Mouse (Mus musculus): ENCODE results near the gene Cpeb4.

The Cpeb4 gene

GRCm38 (mm10) chr11:31847469-31847805 lies 24.6 kb upstream of the Cpeb4 start:
- no peak for DNase-seq

- no peak for DNase-seq
These were observed 23.3 kb upstream of the Cpeb4 start for GRCm38 (mm10) chr11:31848725-31849124.

- no peak for DNase-seq
These were observed 21.7 kb upstream of the Cpeb4 start for GRCm38 (mm10) chr11:31850156-31850775.

- DNase-seq, result peak; percentile 67
These were observed 21.0 kb upstream of the Cpeb4 start for GRCm38 (mm10) chr11:31850995-31851394.

- peak; percentile 39 for DNase-seq
These were observed 20.1 kb upstream of the Cpeb4 start for GRCm38 (mm10) chr11:31851702-31852560.

GRCm38 (mm10) chr11:31854955-31855354 lies 17.1 kb upstream of the Cpeb4 start:
- no peak for DNase-seq

GRCm38 (mm10) chr11:31857479-31857878 lies 14.5 kb upstream of the Cpeb4 start:
- no peak for DNase-seq

- no peak for DNase-seq
These were observed 10.7 kb upstream of the Cpeb4 start for GRCm38 (mm10) chr11:31861149-31861890.

GRCm38 (mm10) chr11:31867976-31868375 lies 4.0 kb upstream of the Cpeb4 start:
- no peak for DNase-seq

- DNase-seq, result peak; percentile 100
These were observed 1.6 kb upstream of the Cpeb4 start for GRCm38 (mm10) chr11:31870285-31871010.

- DNase-seq, result peak; percentile 38
These were observed 873 bp upstream of the Cpeb4 start for GRCm38 (mm10) chr11:31871135-31871541.

- DNase-seq, result no peak
These were observed 693 bp downstream of the Cpeb4 start for GRCm38 (mm10) chr11:31872546-31873261.

GRCm38 (mm10) chr11:31874071-31874470 lies 2.1 kb downstream of the Cpeb4 start:
- DNase-seq, result no peak

- no peak for DNase-seq
These were observed 11.7 kb downstream of the Cpeb4 start for GRCm38 (mm10) chr11:31883671-31884070.

GRCm38 (mm10) chr11:31885765-31886164 lies 13.8 kb downstream of the Cpeb4 start:
- no peak for DNase-seq

GRCm38 (mm10) chr11:31888229-31888628 lies 16.2 kb downstream of the Cpeb4 start:
- no peak for DNase-seq

- no peak for DNase-seq
These were observed 20.1 kb downstream of the Cpeb4 start for GRCm38 (mm10) chr11:31892152-31892551.

GRCm38 (mm10) chr11:31893639-31894038 lies 21.6 kb downstream of the Cpeb4 start:
- no peak for DNase-seq

- no peak for DNase-seq
These were observed 24.2 kb downstream of the Cpeb4 start for GRCm38 (mm10) chr11:31896065-31896792.

GRCm38 (mm10) chr11:31896905-31897304 lies 24.9 kb downstream of the Cpeb4 start:
- DNase-seq, result no peak

GRCm38 (mm10) chr11:31899166-31899565 lies 27.2 kb downstream of the Cpeb4 start:
- no peak for DNase-seq

- DNase-seq, result peak; percentile 54
These were observed 28.7 kb downstream of the Cpeb4 start for GRCm38 (mm10) chr11:31900736-31901135.
